Comparison of ENCODE assay signal across 30 mouse cellular contexts in genomic region chr6:95729399-95729798, GRCm38 (mm10).
"Had no signal": no experiment of that assay in that cellular context is flagged by ENCODE, and none has a peak within 500 bp of the region (broad histone marks: within the 10 kb centered on the region; RNA-seq: fewer than 3 reads in every experiment).

No protein-coding gene starts in this region.

- H3K27me3 ChIP-seq: limb, embryonic 12.5 days; limb, embryonic 13.5 days; limb, embryonic 15.5 days; liver, embryonic 12.5 days; liver, embryonic 13.5 days; liver, embryonic 15.5 days; lung, embryonic 15.5 days; megakaryocyte, embryonic 14.5 days; midbrain, embryonic 12.5 days; midbrain, embryonic 13.5 days; midbrain, embryonic 15.5 days; neural tube, embryonic 12.5 days had no signal

- H3K4me2 ChIP-seq: limb, embryonic 12.5 days; limb, embryonic 13.5 days; limb, embryonic 15.5 days; liver, embryonic 11.5 days; liver, embryonic 12.5 days; liver, embryonic 13.5 days; liver, embryonic 15.5 days; lung, embryonic 14.5 days; lung, embryonic 15.5 days; midbrain, embryonic 11.5 days; midbrain, embryonic 12.5 days; midbrain, embryonic 13.5 days; midbrain, embryonic 15.5 days; neural tube, embryonic 12.5 days had no signal

- H3K4me1 ChIP-seq: limb, embryonic 15.5 days; liver, embryonic 12.5 days; liver, embryonic 13.5 days; liver, embryonic 15.5 days; lung, embryonic 15.5 days; megakaryocyte, embryonic 14.5 days; midbrain, embryonic 15.5 days; neural tube, embryonic 12.5 days had no signal

- H3K4me3 ChIP-seq: limb, embryonic 10.5 days; limb, embryonic 12.5 days; limb, embryonic 13.5 days; limb, embryonic 15.5 days; liver, embryonic 12.5 days; liver, embryonic 13.5 days; liver, embryonic 15.5 days; lung, embryonic 15.5 days; megakaryocyte, embryonic 14.5 days; midbrain, embryonic 10.5 days; midbrain, embryonic 12.5 days; midbrain, embryonic 13.5 days; midbrain, embryonic 15.5 days; myocyte; neural tube, embryonic 12.5 days had no signal

- H3K27ac ChIP-seq: limb, embryonic 10.5 days; limb, embryonic 12.5 days; limb, embryonic 13.5 days; limb, embryonic 15.5 days; liver, embryonic 12.5 days; liver, embryonic 13.5 days; liver, embryonic 14.5 days; liver, embryonic 15.5 days; lung, embryonic 15.5 days; macrophage; midbrain, embryonic 10.5 days; midbrain, embryonic 12.5 days; midbrain, embryonic 13.5 days; midbrain, embryonic 15.5 days; neural tube, embryonic 12.5 days had no signal

- H3K36me3 ChIP-seq: limb, embryonic 10.5 days; limb, embryonic 12.5 days; limb, embryonic 13.5 days; limb, embryonic 15.5 days; liver, embryonic 12.5 days; liver, embryonic 13.5 days; liver, embryonic 15.5 days; lung, embryonic 15.5 days; midbrain, embryonic 10.5 days; midbrain, embryonic 12.5 days; midbrain, embryonic 13.5 days; midbrain, embryonic 15.5 days; neural tube, embryonic 12.5 days had no signal

- H3K9ac ChIP-seq: limb, embryonic 12.5 days; limb, embryonic 13.5 days; limb, embryonic 15.5 days; liver, embryonic 12.5 days; liver, embryonic 13.5 days; liver, embryonic 14.5 days; liver, embryonic 15.5 days; liver, postnatal 0 days; lung, embryonic 14.5 days; lung, embryonic 15.5 days; midbrain, embryonic 12.5 days; midbrain, embryonic 13.5 days; midbrain, embryonic 15.5 days; neural tube, embryonic 12.5 days had no signal

- H3K9me3 ChIP-seq: limb, embryonic 10.5 days; limb, embryonic 12.5 days; limb, embryonic 15.5 days; liver, embryonic 13.5 days; liver, embryonic 15.5 days; lung, embryonic 15.5 days; midbrain, embryonic 10.5 days; midbrain, embryonic 12.5 days; midbrain, embryonic 13.5 days; midbrain, embryonic 15.5 days; neural tube, embryonic 12.5 days had no signal

- DNase-seq: liver; liver, embryonic 13.5 days; liver, postnatal 0 days; lung, adult 18-20 months; lung, adult 2 months; lung, embryonic 14.5 days; lung, postnatal 10 days; lung, postnatal 14 days; lung, postnatal 36 days; lung, postnatal 4 days had no signal

- ATAC-seq: liver, embryonic 12.5 days; liver, postnatal 0 days; lung, postnatal 0 days; midbrain, embryonic 13.5 days; midbrain, embryonic 15.5 days; midbrain, embryonic 16.5 days had no signal
